Mouse (Mus musculus) C2C12 (cell line): Measurements from ENCODE around the gene Zscan29.

Experiments used
- CEBPB ChIP-seq: IDR thresholded peaks from one replicate; pipeline ENCODE4 v1.6.1; 2011; ENCODE audit warnings: low read depth, mild to moderate bottlenecking, control low read depth, moderate library complexity
- CTCF ChIP-seq: IDR thresholded peaks from one replicate; pipeline ENCODE4 v1.5.1; 2011; ENCODE audit not compliant: control insufficient read depth, insufficient read depth, insufficient read length
- MYOD1 ChIP-seq: IDR thresholded peaks from one replicate; pipeline ENCODE4 v1.6.1; 2011; ENCODE audit warnings: low read depth; ENCODE audit not compliant: control insufficient read depth, insufficient read length
- USF1 ChIP-seq: IDR thresholded peaks from one replicate; pipeline ENCODE4 v1.6.1; 2011; ENCODE audit warnings: low read depth, mild to moderate bottlenecking, control low read depth, moderate library complexity

DNA sequence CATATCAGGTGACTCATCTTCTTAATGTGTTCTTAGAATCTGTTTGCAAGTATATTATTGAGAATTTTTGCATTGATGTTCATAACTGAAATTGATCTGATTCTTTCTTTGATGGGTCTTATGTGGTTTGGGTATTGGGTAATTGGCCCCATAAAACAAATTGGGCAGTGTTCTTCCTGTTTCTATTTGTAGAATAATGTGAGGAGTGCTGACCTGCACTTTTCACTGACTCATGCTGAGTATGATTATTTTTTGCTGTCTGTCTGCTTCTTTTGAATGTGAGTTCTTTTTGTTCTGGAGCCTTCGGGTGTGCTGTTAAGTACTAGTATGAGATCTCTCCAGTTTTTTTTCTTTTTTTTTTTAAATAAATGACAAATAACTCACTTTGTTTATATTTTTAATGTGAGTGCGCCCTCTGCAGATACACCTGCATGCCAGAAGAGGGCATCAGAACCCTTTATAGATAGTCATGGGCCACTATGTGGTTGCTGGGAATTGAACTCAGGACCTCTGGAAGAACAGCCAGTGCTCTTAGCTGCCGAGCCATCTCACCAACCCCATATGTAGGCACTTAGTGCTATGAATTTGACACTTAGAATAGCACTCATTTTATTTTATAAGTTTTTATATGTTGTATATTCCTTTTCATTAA lies 8.0 kb upstream of the Zscan29 start:
- TF ChIP-seq CTCF = no peak
- TF ChIP-seq USF1 = no peak
- TF ChIP-seq CEBPB = no peak
- TF ChIP-seq MYOD1 = no peak
